8 mouse cellular contexts compared by ENCODE assay signal in genomic region chr15:84942647-84943285, GRCm38 (mm10). TPM values are rescaled to one million over a fixed set of nuclear protein-coding genes. Genes with fewer than 3 reads are reported as not detected.
DNase-seq lines count a peak whose midpoint lies in the region; ATAC-seq lines count a peak whose summit lies in the region.
"Had no signal": no experiment of that assay in that cellular context is flagged by ENCODE, and none has a peak within 500 bp of the region (broad histone marks: within the 10 kb centered on the region; RNA-seq: fewer than 3 reads in every experiment).

No protein-coding gene starts in this region.

- H3K9ac ChIP-seq in hindbrain, embryonic 16.5 days (ENCODE audit: low read depth, low read length) = no peak overlapping the region
- no peak overlapping the region for H3K9ac ChIP-seq in hindbrain, embryonic 13.5 days
- H3K9ac ChIP-seq: lung, embryonic 15.5 days had no signal

- no peak overlapping the region for H3K27ac ChIP-seq in hindbrain, embryonic 16.5 days (ENCODE audit: low read depth, low read length)
- no peak overlapping the region for H3K27ac ChIP-seq in hindbrain, embryonic 13.5 days
- H3K27ac ChIP-seq: lung, embryonic 15.5 days had no signal

- H3K36me3 ChIP-seq in hindbrain, embryonic 16.5 days (ENCODE audit: control insufficient read depth, insufficient read depth, low read length) = peaks cover 20% of the 10 kb centered on the region
- peaks cover 65% of the 10 kb centered on the region for H3K36me3 ChIP-seq in hindbrain, embryonic 13.5 days

- no peaks in the 10 kb centered on the region for H3K27me3 ChIP-seq in hindbrain, embryonic 16.5 days (replicated peaks; ENCODE audit: control insufficient read depth, insufficient read depth, low read length)
- no peaks in the 10 kb centered on the region for H3K27me3 ChIP-seq in hindbrain, embryonic 13.5 days
- H3K27me3 ChIP-seq: lung, embryonic 15.5 days had no signal

- ATAC-seq in hindbrain, embryonic 16.5 days = peak; percentile 78
- no peak for ATAC-seq in hindbrain, embryonic 13.5 days (ENCODE audit: low FRiP score)

- no peak overlapping the region for H3K4me3 ChIP-seq in hindbrain, embryonic 16.5 days (ENCODE audit: low read length)
- H3K4me3 ChIP-seq in hindbrain, embryonic 13.5 days = no peak overlapping the region
- H3K4me3 ChIP-seq: lung, embryonic 15.5 days had no signal

- no peaks in the 10 kb centered on the region for H3K9me3 ChIP-seq in hindbrain, embryonic 16.5 days (ENCODE audit: control insufficient read depth, low read length)
- no peaks in the 10 kb centered on the region for H3K9me3 ChIP-seq in hindbrain, embryonic 13.5 days
- H3K9me3 ChIP-seq: lung, embryonic 15.5 days had no signal

- 61% methylated on average over 11 of the region's 11 CpGs for WGBS in hindbrain, embryonic 16.5 days
- 60% methylated on average over 11 of the region's 11 CpGs for WGBS in hindbrain, embryonic 13.5 days

- DNase-seq in right cerebral cortex, adult 18-20 months = peak; percentile 73
- DNase-seq in right cerebral cortex, postnatal 25 days = no peak
- peak; percentile 83 for DNase-seq in layer of hippocampus, adult 9-11 months
- DNase-seq in telencephalon, adult 2 months (ENCODE audit: low read depth, low spot score) = peak; percentile 60
- DNase-seq in retina, postnatal 1 day = no peak

- H3K4me2 ChIP-seq in hindbrain, embryonic 16.5 days (ENCODE audit: low read length) = no peak overlapping the region
- H3K4me2 ChIP-seq in hindbrain, embryonic 13.5 days = no peak overlapping the region
- H3K4me2 ChIP-seq: lung, embryonic 15.5 days had no signal

- H3K4me1 ChIP-seq in hindbrain, embryonic 16.5 days (ENCODE audit: control insufficient read depth, insufficient read depth, low read depth, low read length) = no peaks in the 10 kb centered on the region
- no peaks in the 10 kb centered on the region for H3K4me1 ChIP-seq in hindbrain, embryonic 13.5 days (replicated peaks)
- H3K4me1 ChIP-seq: lung, embryonic 15.5 days had no signal

RNA-seq across cellular contexts. Expression of gene Nup50, which starts 19.6 kb away (rescaled TPM):
- 22.5 and 24.4 TPM in 2 replicates for polyA plus RNA-seq in hindbrain, embryonic 16.5 days (2015; fragmentation: Nextera tagmentation; extraction: Ambion mirVana)
- 31.6 and 31.9 TPM in 2 replicates for polyA plus RNA-seq in hindbrain, embryonic 13.5 days (2015; fragmentation: Nextera tagmentation; extraction: Ambion mirVana)

RNA-seq across cellular contexts. Expression of gene Gm29666, which starts 22.9 kb away (rescaled TPM):
- 0.98 and 1.00 TPM in 2 replicates for polyA plus RNA-seq in hindbrain, embryonic 16.5 days (2015; fragmentation: Nextera tagmentation; extraction: Ambion mirVana)
- polyA plus RNA-seq in hindbrain, embryonic 13.5 days (2015; fragmentation: Nextera tagmentation; extraction: Ambion mirVana) = 0.82 and 0.98 TPM in 2 replicates

RNA-seq across cellular contexts. Expression of gene 5031439G07Rik, which starts 45.6 kb away (rescaled TPM):
- 24.1 and 24.4 TPM in 2 replicates for polyA plus RNA-seq in hindbrain, embryonic 16.5 days (2015; fragmentation: Nextera tagmentation; extraction: Ambion mirVana)
- polyA plus RNA-seq in hindbrain, embryonic 13.5 days (2015; fragmentation: Nextera tagmentation; extraction: Ambion mirVana) = 17.7 and 18.4 TPM in 2 replicates

Comparison
In these comparisons a context has a peak if more than half of its experiments do, and no peak if none do; other contexts are left out.
1. DNase-seq: peak in right cerebral cortex, adult 18-20 months (single experiment), layer of hippocampus, adult 9-11 months (single experiment) and telencephalon, adult 2 months (single experiment); none in right cerebral cortex, postnatal 25 days (single experiment) and retina, postnatal 1 day (single experiment).